Mouse (Mus musculus) R1 (cell line): ENCODE data around the gene Adora1.

Experiments used
- DNase-seq: peaks from one replicate; pipeline ENCODE4 v3.0.0-alpha.2; 2018; ENCODE audit warnings: low read depth, low spot score

Gene Adora1

DNA sequence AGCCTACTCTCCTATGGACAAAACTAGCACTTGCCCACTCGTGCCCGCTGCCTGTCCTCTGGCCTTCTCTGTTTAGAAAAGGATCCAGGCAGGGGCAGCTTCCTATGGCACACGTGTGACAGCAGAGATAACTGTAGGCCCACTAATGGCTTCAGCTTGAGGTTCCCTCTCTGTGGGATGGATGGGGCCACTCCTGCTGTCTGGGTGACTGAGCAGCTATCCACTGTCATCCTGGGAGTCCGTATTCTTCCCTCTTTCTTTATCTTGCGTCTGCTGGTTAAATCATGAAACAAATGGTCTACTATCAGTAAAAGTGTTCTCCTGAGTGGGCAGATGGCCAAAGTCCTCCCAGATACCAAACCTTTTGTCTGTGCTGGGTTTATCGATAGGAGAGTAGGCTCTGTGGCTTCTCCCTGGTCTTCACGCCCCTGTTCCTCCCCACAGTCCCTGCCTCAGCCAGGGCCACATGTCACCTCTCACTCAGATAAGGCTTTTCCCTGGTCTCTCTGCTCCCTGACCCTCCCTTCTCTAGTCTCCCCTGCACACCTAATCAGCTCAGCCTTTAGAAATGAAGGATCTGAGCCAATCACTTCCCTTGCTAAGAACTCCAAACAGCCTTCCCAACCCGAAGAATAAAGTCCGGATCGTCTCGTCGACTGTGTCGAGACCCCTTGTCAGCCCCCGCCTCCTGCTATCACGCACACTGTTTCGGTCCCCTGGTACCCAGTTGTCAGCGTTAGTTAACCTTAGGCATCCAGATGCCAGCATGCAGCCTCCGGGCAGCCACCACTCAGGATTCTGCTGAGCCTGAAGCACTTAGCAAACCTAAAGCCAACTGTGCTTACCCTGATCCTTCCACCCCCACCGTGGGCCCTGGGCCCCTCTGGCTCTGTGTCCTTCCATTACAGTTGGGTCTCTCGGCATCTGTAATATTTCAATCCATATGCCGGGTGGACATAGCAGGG, 82.3 kb downstream of the Adora1 start:
- DNase-seq: no peak

GRCm38 (mm10) chr1:134151655-134152412, 83.4 kb downstream of the Adora1 start:
- DNase-seq: peak; percentile 90

DNA sequence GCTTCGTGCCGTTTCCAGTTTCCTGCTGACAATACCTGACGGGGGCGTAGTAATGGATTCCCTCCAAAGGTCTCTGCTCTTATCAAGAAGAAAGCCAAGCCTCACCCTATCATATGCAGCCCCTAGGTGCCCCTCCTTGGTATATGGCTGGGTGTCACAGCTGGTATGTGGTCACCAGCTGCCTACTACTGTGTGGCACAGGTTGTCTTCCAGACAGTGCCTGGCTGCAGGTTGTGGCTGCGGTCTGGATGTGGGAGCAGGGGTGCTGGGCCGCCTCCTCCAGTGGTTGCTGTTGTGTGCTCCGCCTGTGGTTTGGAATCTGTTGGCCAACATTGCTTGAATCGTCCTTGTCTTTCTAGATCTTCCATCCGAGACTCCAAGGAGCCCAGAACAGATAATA, 84.5 kb downstream of the Adora1 start:
- DNase-seq: no peak

DNA sequence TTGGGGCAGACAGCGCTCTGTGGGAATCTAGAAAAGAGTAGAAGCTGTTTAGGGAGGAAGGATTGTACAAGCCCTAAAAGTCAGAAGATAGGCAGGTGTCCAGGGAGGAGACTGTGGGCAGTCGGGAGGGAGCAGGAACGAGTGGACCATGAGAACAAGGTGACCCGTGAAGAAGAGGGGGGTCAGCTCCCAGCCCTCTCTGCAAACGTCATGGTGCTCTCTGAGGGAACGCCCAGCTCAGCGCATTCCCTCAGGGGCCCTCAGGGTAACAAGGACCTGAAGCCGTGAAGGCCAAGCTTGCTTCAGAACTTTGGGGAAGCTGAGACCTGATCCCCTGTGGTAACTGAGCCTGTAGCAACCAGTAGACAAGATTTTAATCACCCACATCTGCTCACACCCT, 85.2 kb downstream of the Adora1 start:
- no peak for DNase-seq
